Mouse (Mus musculus): Measurements from ENCODE around the gene Aplp1.

GRCm38 (mm10) chr7:30450241-30450640, 4.9 kb upstream of the Aplp1 start:
- no peak for TF ChIP-seq CTCF (IDR thresholded peaks at IDR 0.05; ENCODE audit: low read depth)
- TF ChIP-seq EP300 (IDR thresholded peaks at IDR 0.05; ENCODE audit: low read depth): no peak
